ENCODE assay signal across 21 mouse cellular contexts in the genomic region with DNA sequence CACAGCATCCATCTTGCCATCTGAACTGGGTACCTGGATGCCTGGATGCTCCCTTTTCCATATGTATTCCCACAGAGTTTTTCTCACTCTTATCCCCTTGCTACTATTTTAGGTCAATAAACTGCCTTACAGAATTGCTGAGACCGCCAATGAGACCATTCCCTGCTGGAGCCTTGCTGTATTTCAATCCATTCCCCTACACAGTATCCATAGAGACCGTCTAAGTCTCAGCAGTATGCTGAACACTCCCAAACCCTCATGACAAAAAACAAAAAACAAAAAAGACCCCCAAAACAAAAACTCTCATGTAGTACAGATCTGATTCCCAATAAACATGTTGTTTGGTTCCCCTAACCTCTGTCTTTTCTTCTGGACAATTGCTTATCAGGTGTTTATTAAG.
DNase-seq lines count a peak whose midpoint lies in the region; ATAC-seq and TF ChIP-seq lines count a peak whose summit lies in the region.
"Had no signal": no experiment of that assay in that cellular context is flagged by ENCODE, and none has a peak within 500 bp of the region (broad histone marks: within the 10 kb centered on the region; RNA-seq: fewer than 3 reads in every experiment).

No protein-coding gene starts in this region.

- intact Hi-C loops in heart, postnatal 10 days (cut with DNase I), result no loop called here

- H3K9me3 ChIP-seq in hindbrain, embryonic 13.5 days, result no peaks in the 10 kb centered on the region
- H3K9me3 ChIP-seq in hindbrain, embryonic 10.5 days, result no peaks in the 10 kb centered on the region
- H3K9me3 ChIP-seq in neural tube, embryonic 14.5 days (ENCODE audit: control insufficient read depth, low read length), result no peaks in the 10 kb centered on the region
- H3K9me3 ChIP-seq: embryonic facial prominence, embryonic 13.5 days; forebrain, embryonic 12.5 days; heart, embryonic 10.5 days; intestine, embryonic 15.5 days had no signal

- no peaks in the 10 kb centered on the region for H3K36me3 ChIP-seq in hindbrain, embryonic 13.5 days
- no peaks in the 10 kb centered on the region for H3K36me3 ChIP-seq in hindbrain, embryonic 10.5 days
- H3K36me3 ChIP-seq in neural tube, embryonic 14.5 days (ENCODE audit: control insufficient read depth, insufficient read depth, low read length), result no peaks in the 10 kb centered on the region
- H3K36me3 ChIP-seq: embryonic facial prominence, embryonic 13.5 days; forebrain, embryonic 12.5 days; heart, embryonic 10.5 days; intestine, embryonic 15.5 days had no signal

- H3K27ac ChIP-seq in hindbrain, embryonic 13.5 days, result peak overlapping the region; percentile 58
- no peak overlapping the region for H3K27ac ChIP-seq in hindbrain, embryonic 10.5 days
- peak overlapping the region; percentile 71 for H3K27ac ChIP-seq in layer of hippocampus, adult 2 months
- H3K27ac ChIP-seq in cortical plate, adult 2 months (ENCODE audit: insufficient read depth, low read length), result 0 out of 2 replicates have a peak overlapping the region, but pooled peaks have one; percentile 40
- H3K27ac ChIP-seq in neural tube, embryonic 14.5 days (ENCODE audit: low read depth, low read length), result peak overlapping the region; percentile 44
- H3K27ac ChIP-seq: embryonic facial prominence, embryonic 13.5 days; forebrain, embryonic 12.5 days; heart, embryonic 10.5 days; intestine, embryonic 15.5 days had no signal

- H3K27me3 ChIP-seq in hindbrain, embryonic 13.5 days, result no peaks in the 10 kb centered on the region
- no peaks in the 10 kb centered on the region for H3K27me3 ChIP-seq in hindbrain, embryonic 10.5 days (ENCODE audit: insufficient read depth, poor library complexity, severe bottlenecking)
- no peaks in the 10 kb centered on the region for H3K27me3 ChIP-seq in neural tube, embryonic 14.5 days (ENCODE audit: control insufficient read depth, insufficient read depth, low read length)
- H3K27me3 ChIP-seq: CH12.LX; embryonic facial prominence, embryonic 13.5 days; forebrain, embryonic 12.5 days; intestine, embryonic 15.5 days; Patski had no signal

- H3K4me3 ChIP-seq in hindbrain, embryonic 13.5 days, result no peak overlapping the region
- H3K4me3 ChIP-seq in hindbrain, embryonic 10.5 days, result no peak overlapping the region
- no peak overlapping the region for H3K4me3 ChIP-seq in layer of hippocampus, adult 2 months
- H3K4me3 ChIP-seq in cortical plate, adult 2 months (ENCODE audit: insufficient read depth, low read length), result no peak overlapping the region
- H3K4me3 ChIP-seq in neural tube, embryonic 14.5 days (ENCODE audit: low read depth, low read length), result no peak overlapping the region
- H3K4me3 ChIP-seq: embryonic facial prominence, embryonic 13.5 days; forebrain, embryonic 12.5 days; heart, embryonic 10.5 days; intestine, embryonic 15.5 days had no signal

- no peak for DNase-seq in hindbrain, embryonic 10.5 days (ENCODE audit: low spot score)
- no peak for DNase-seq in layer of hippocampus, adult 2 months (ENCODE audit: low spot score in 2 of 2)
- no peak for DNase-seq in layer of hippocampus, adult 8-10 months (ENCODE audit: low spot score in 2 of 2)
- DNase-seq in heart, postnatal 10 days, result no peak
- DNase-seq: adrenal gland, postnatal 14 days; cerebellum, adult 11-12 months; cerebellum, adult 9-10 months; cerebellum, postnatal 25 days; gastrocnemius, postnatal 10 days; heart, adult 18-20 months; heart, postnatal 14 days had no signal

- no peak for ATAC-seq in hindbrain, embryonic 13.5 days (ENCODE audit: low FRiP score)
- no peak for ATAC-seq in neural tube, embryonic 14.5 days (ENCODE audit: low read depth)
- ATAC-seq: activated CD4-positive, CD25-positive, alpha-beta regulatory T cell, adult 4 months; intestine, embryonic 15.5 days; Patski had no signal

- peak; percentile 23; the same call in 1 of the 2 replicates for TF ChIP-seq CTCF in layer of hippocampus, adult 2 months (conservative IDR thresholded peaks at IDR 0.05)
- no peak for TF ChIP-seq CTCF in cortical plate, adult 2 months (IDR thresholded peaks at IDR 0.05; ENCODE audit: extremely low read depth, insufficient read depth, low read length)

- no peak overlapping the region for H3K9ac ChIP-seq in hindbrain, embryonic 13.5 days
- no peak overlapping the region for H3K9ac ChIP-seq in neural tube, embryonic 14.5 days (replicated peaks; ENCODE audit: low read depth, low read length)
- H3K9ac ChIP-seq: embryonic facial prominence, embryonic 13.5 days; forebrain, embryonic 12.5 days; intestine, embryonic 15.5 days had no signal

- H3K4me1 ChIP-seq in hindbrain, embryonic 13.5 days (replicated peaks), result peaks cover 32% of the 10 kb centered on the region
- H3K4me1 ChIP-seq in hindbrain, embryonic 10.5 days (replicated peaks), result peaks cover 16% of the 10 kb centered on the region
- peaks cover 13% of the 10 kb centered on the region; the same call in 1 of the 2 replicates for H3K4me1 ChIP-seq in cortical plate, adult 2 months (ENCODE audit: control insufficient read depth, insufficient read depth, low read length)
- H3K4me1 ChIP-seq in neural tube, embryonic 14.5 days (ENCODE audit: control insufficient read depth, insufficient read depth, low read length), result peaks cover 20% of the 10 kb centered on the region
- H3K4me1 ChIP-seq: embryonic facial prominence, embryonic 13.5 days; heart, embryonic 10.5 days; intestine, embryonic 15.5 days had no signal

- H3K4me2 ChIP-seq in hindbrain, embryonic 13.5 days, result no peak overlapping the region
- H3K4me2 ChIP-seq in neural tube, embryonic 14.5 days (ENCODE audit: low read depth, low read length), result no peak overlapping the region; the same call in 1 of the 2 replicates
- H3K4me2 ChIP-seq: embryonic facial prominence, embryonic 13.5 days; forebrain, embryonic 12.5 days; intestine, embryonic 15.5 days had no signal

- TF ChIP-seq POLR2A in cortical plate, adult 2 months (IDR thresholded peaks at IDR 0.05; ENCODE audit: extremely low read depth, insufficient read depth, low read length), result no peak

- 45% methylated on average over 2 of the region's 2 CpGs for WGBS in hindbrain, embryonic 13.5 days
- WGBS in hindbrain, embryonic 10.5 days, result 62% methylated on average over 2 of the region's 2 CpGs
- 25% methylated on average over 2 of the region's 2 CpGs for WGBS in neural tube, embryonic 14.5 days
